Mouse (Mus musculus): ENCODE measurements around the gene Ifi47.
"Not testable (repeated sequence)": the region's sequence is repeated elsewhere in the genome, so short reads cannot be mapped to it uniquely, and the experiment has no call there.

Ifi47 gene

DNA sequence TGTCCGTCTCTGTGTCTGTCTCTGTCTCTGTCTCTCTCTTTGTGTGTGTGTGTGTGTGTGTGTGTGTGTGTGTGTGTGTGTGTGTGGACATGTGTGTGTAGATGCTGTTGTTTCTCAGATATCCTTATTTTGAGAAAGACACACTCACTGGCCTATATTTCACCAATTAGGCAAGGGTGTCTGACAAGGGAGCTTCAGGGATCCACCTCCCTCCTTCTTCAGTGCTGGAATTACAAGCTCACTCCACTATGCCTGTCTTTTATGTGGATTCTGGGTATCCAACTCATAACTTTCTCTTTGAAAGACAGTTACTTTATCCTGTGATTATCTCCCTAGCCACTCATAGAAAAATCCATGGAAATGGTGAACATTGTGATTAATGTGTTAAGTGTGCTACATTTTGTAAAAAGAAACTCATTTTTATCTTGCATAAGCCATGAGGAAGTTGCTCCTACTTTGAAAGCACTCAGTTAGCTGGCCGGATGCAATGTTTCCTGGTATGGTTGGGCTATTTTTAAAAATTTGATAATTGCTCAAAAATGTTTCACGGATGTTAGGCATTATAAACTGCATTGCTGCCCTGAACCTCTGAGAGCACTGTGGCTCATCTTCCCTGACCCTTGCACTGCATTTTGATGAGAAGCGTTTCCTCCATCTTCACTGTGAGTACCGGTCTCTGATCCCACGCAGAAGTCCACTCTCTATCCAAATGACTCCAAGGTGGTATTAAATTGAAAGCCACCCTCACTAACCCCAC, at the start of gene Ifi47:
TSS of gene Ifi47 (plus strand) at position 587 of the 757 bp plus-strand sequence.
- CTCF ChIA-PET, POLR2A ChIA-PET: not testable (repeated sequence)

GRCm38 (mm10) chr11:49050064-49050463, 26.3 kb upstream of the Ifi47 start:
- POLR2A ChIA-PET, CTCF ChIA-PET: not testable (repeated sequence)

DNA sequence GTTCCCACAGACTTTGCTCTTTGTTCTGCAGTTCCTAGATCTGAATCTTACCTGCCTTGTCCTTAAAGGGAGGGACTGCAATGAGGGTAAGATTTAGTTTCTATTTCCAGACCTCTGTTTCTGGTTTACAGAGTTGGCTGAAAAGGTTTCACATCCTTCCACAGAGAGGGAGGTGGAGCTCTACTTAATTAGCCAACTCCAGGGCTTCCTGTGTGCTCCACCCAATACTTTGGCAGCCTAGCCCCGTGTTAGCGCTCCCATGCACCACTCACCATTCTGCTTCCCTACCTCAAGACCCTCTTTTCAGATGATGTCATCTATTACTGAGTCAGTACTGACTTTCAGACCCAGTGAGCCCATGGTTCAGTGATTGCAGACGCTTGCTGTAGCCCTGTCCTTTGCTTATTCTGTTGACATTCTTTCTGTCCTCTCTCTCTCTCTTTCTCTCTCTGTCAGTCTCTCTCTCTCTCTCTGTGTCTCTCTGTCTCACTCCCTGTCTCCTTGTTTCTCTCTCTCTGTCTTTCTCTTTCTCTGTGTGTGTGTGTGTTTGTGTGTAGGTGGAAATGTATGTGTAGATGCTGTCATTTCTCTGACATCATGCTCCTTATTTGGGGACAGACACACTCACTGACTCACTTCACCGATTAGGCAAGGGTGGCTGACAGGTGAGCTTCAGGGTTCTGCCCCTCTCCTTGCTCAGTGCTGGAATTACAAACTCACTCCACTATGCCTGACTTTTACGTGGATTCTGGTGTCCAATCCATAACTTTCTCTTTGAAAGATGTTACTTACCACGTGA, 25.1 kb upstream of the Ifi47 start, which contains the start of gene 9930111J21Rik2:
TSS of gene 9930111J21Rik2 (minus strand) at position 150 of the 799 bp plus-strand sequence.
- CTCF ChIA-PET, POLR2A ChIA-PET: not testable (repeated sequence)

GRCm38 (mm10) chr11:49051894-49052293, 24.5 kb upstream of the Ifi47 start:
- CTCF ChIA-PET, POLR2A ChIA-PET: not testable (repeated sequence)

GRCm38 (mm10) chr11:49060061-49060460, 16.3 kb upstream of the Ifi47 start:
- POLR2A ChIA-PET, CTCF ChIA-PET: not testable (repeated sequence)

GRCm38 (mm10) chr11:49061865-49062264, 14.5 kb upstream of the Ifi47 start:
- POLR2A ChIA-PET, CTCF ChIA-PET: not testable (repeated sequence)

DNA sequence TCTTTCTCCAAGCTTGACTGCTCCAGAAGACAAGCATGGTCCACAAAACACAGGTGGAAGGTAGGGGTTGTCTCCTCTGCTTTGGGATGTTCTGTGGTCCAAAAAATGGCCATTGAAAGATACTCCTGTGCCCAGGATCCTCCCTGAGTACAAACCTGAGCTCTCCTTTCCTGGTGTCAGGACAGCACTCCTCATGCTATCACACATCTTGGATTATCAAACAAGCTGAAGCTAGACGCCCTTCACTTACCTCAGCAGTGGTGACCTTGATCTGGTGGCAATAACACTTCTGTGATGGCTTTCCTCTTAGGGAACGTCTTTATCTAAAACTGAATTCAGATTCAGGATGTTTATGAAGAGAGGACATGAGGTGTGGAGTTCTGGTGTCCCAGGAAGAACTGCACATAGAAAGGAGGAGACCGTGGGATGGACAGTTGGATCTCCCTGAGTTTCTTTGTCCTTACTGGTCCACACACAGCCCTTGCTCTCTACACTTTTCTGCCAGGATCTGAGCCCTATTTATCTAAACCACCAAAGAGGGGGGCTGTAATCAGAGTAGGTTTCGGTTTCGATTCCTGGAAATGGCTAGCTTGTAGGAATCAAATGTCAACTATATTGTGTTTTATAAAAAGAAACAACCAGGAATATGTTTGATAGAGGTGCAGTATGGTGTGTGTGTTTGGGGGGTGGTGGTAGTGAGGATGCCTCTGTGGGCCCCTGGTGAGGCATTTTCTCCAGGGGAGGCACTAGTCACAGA, 12.5 kb upstream of the Ifi47 start, which contains the start of gene Tgtp2:
TSS of gene Tgtp2 (minus strand) at position 494 of the 757 bp plus-strand sequence.
- POLR2A ChIA-PET, CTCF ChIA-PET: not testable (repeated sequence)

DNA sequence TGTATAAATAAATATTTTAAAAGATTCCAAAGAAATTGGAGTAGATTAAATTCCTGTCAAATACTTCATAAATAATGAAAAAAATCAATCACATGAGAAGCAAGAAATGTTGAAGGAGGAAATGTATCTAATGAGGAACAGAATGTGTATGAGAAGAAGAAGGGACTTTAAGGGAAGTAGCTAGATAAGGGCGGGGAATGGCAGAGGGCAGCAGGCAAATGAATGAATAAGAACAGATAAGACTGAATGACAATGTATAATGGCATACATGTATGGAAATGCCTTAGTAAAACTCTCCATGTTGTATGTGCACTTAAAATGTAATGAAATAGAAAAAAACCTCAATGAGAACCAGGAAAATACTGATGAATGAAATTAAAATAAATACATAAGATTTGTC, 8.0 kb upstream of the Ifi47 start:
- ChIA-PET POLR2A (no interaction called here), CTCF (no interaction called here)

GRCm38 (mm10) chr11:49077012-49077411, 625 bp downstream of the Ifi47 start:
- ChIA-PET CTCF (no interaction called here), POLR2A (no interaction called here)

GRCm38 (mm10) chr11:49078719-49079118, 2.3 kb downstream of the Ifi47 start:
- ChIA-PET CTCF (interaction anchor here in 1 of 4 experiments (0.7 kb wide), 1 partner anchor 393 kb away, joined by 3 read pairs; no protein-coding TSS in a partner anchor), POLR2A (no interaction called here)

DNA sequence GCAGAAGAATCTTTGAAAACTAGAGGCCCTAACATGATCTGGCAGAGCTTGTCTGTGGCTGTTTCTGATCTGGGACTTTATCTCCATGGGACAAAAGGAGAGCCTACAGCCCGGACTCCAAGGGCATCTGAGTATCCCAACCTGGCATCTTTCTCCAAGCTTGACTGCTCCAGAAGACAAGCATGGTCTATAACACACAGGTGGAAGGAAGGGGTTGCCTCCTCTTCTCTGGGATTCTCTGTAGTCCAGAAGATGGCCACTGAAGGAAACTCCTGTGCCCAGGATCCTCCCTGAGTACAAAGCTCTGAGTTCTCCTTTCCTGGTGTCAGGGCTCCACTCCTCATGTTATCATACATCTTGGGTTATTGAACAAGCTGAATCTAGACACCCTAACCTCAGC, 4.2 kb downstream of the Ifi47 start:
- POLR2A ChIA-PET: interaction anchor here in 1 of 4 experiments (0.6 kb wide), 1 partner anchor 290 kb away, joined by 8 read pairs; no protein-coding TSS in a partner anchor
- CTCF ChIA-PET: no interaction called here

- CTCF ChIA-PET: no interaction called here
- POLR2A ChIA-PET: interaction anchor here in 2 of 4 experiments (0.6 to 1.2 kb wide), 3 partner anchors 11 to 291 kb away, joined by 6 to 8 read pairs (median 7); no protein-coding TSS in a partner anchor
Observed at GRCm38 (mm10) chr11:49081356-49081755, 5.0 kb downstream of the Ifi47 start.

GRCm38 (mm10) chr11:49081886-49082285, 5.5 kb downstream of the Ifi47 start:
- CTCF ChIA-PET: no interaction called here
- POLR2A ChIA-PET: interaction anchor here in 2 of 4 experiments (0.6 to 1.2 kb wide), 2 partner anchors 11 to 285 kb away, joined by 6 to 7 read pairs; no protein-coding TSS in a partner anchor

DNA sequence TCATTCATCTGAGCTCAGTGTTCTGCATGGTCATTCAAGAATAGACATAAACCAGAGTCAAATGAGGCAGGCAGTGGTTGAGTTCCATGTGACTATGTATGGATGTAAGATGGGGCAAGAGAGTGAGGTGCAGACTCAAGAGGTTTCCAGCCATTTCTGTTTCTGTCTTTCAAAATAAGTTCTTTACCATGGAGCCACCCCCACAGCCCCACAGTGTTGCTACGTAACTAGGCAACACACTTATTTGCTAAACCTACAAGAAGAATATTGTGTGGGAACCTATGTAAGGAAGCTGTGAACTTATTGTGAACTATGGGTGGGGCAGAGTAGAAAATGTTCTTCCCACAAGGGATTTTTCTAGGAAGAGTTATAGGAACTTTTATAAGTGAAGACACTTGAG, 6.8 kb downstream of the Ifi47 start:
- CTCF ChIA-PET: no interaction called here
- POLR2A ChIA-PET: no interaction called here

- CTCF ChIA-PET: no interaction called here
- POLR2A ChIA-PET: no interaction called here
Observed at GRCm38 (mm10) chr11:49083808-49084207, 7.4 kb downstream of the Ifi47 start.

DNA sequence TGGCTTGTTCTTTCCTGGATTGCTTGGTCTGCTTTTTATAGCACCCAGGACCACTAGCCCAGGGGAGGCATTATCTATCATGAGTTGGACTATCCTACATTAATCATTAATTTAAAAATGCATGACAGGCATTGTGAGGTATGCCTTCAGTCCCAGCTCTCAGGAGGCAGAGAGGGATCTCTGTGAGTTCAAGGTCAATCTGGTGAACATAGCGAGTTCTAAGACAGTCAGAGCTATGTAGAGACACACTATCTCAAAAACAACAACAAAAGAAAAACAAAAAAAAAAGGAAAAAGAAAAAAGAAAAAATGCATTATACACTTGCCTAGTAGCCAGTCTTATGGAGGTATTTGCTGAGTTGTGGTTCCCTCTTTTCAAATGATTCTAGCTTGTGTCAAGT, 8.0 kb downstream of the Ifi47 start:
- ChIA-PET POLR2A (interaction anchor here in 1 of 4 experiments (0.6 kb wide), 1 partner anchor 118 kb away, joined by 6 read pairs; no protein-coding TSS in a partner anchor), CTCF (no interaction called here)

DNA sequence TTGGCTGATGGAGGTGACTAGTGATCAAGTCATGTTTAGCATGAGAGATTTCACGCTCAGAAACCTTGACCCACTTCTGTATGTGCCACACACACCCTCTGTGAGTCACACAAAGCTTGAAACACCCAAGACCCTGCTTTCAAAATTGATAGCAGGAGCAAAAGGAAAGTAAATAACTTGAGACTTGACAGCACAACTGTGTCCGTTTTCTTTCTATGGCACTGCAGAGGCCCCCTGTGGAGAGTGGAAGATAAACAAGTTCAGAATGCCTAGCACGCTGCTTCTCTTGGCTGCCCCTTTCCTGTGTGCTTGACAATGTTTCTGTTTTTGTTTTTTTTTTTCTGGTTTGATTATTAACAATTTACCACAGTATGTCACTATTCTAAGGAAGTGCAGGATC, 8.5 kb downstream of the Ifi47 start:
- ChIA-PET POLR2A (no interaction called here), CTCF (no interaction called here)

GRCm38 (mm10) chr11:49086858-49087361, 10.5 kb downstream of the Ifi47 start:
- CTCF ChIA-PET: interaction anchor here in 1 of 4 experiments (1.0 kb wide), 1 partner anchor 212 kb away, joined by 3 read pairs; no protein-coding TSS in a partner anchor
- POLR2A ChIA-PET: no interaction called here

DNA sequence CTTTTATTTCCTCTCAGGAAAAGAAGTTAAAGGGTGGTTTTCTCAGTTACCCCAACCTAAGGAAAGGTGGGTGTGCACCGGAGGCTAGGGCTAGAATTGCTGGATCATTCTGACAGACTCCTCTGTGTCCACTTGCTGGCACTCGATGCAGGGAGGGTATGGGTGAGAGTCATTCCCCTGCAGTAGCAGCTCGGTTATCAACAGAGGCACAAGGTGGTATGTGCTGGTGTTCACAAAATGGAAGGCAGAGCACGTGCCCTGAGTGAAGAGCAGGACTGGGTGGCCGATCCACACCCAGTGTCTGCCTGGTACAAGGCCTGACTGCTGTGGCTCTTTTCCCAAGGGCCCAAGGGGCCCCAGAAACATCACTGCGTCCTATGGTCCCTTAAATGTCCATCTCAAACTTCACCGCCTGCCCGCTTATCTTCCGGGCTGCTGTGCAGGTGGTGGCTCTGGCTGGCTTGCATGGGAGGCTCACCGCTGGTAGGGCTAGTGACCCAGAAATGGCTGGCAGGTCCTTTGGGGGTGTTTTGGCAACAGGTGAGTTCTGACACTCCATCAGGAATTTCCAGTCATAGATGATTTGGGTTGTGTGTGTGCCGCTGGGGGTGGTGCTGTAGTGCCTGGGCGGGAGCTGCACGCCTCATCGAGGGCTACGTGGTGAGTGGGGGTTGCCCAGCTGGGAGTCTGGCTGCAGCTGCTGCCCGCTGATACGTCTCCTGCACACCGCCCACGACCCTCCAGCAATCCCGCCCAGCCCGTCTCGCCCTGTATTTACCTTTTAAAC, 11.6 kb downstream of the Ifi47 start:
- ChIA-PET POLR2A (no interaction called here), CTCF (interaction anchor here in 1 of 4 experiments (0.6 to 1.3 kb wide), 2 partner anchors 22 to 217 kb away, joined by 3 to 5 read pairs; no protein-coding TSS in a partner anchor)
